8 mouse cellular contexts compared by ENCODE assay signal in the genomic region with DNA sequence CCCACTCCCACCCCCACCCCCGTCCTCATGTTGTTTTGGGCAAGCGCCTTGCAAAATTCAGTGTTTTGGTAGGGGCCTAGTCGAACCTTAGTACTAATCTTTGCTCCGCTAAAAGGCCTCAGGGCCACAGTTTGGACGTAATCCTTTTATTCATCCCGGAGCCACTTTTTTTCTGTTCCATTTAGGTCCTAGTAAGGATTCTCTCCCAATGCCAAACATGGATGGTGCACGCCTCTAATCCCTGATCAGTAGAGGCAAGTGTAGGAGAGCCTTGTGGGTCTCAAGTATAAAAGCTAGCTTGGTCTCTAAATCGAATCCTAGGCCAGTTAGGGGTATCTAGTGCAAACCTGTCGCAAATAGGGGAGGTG. TPM values are rescaled to one million over a fixed set of nuclear protein-coding genes. Genes with fewer than 3 reads are reported as not detected.
A peak's percentile ranks its signal among the peaks of the same experiment; 100 is the strongest.
DNase-seq lines count a peak whose midpoint lies in the region; ATAC-seq and TF ChIP-seq lines count a peak whose summit lies in the region.

No protein-coding gene starts in this region.

- peak overlapping the region; percentile 99 for H3K27ac ChIP-seq in lung, postnatal 0 days (ENCODE audit: low read length)
- H3K27ac ChIP-seq in hindbrain, embryonic 10.5 days, result peak overlapping the region; percentile 99

- no peaks in the 10 kb centered on the region for H3K36me3 ChIP-seq in lung, postnatal 0 days (ENCODE audit: insufficient read depth, low read length)
- peaks cover 17% of the 10 kb centered on the region for H3K36me3 ChIP-seq in hindbrain, embryonic 10.5 days
- H3K36me3 ChIP-seq in megakaryocyte, embryonic 14.5 days (replicated peaks; ENCODE audit: low read length), result peaks cover 9% of the 10 kb centered on the region

- WGBS in lung, postnatal 0 days, result 4% methylated on average over 9 of the region's 9 CpGs
- WGBS in hindbrain, embryonic 10.5 days, result 5% methylated on average over 9 of the region's 9 CpGs

- no peaks in the 10 kb centered on the region for H3K9me3 ChIP-seq in lung, postnatal 0 days (ENCODE audit: low read length)
- H3K9me3 ChIP-seq in hindbrain, embryonic 10.5 days, result no peaks in the 10 kb centered on the region
- peaks cover 6% of the 10 kb centered on the region; the same call in 1 of the 2 replicates for H3K9me3 ChIP-seq in megakaryocyte, embryonic 14.5 days

- H3K4me2 ChIP-seq in lung, postnatal 0 days (replicated peaks; ENCODE audit: low read depth, low read length), result peak overlapping the region; percentile 55

- no peak for DNase-seq in cerebellum, adult 11 months
- DNase-seq in lung, postnatal 0 days (ENCODE audit: low spot score), result no peak
- DNase-seq in lung, postnatal 25 days (ENCODE audit: low spot score), result no peak
- DNase-seq in hindbrain, embryonic 10.5 days (ENCODE audit: low spot score), result no peak
- DNase-seq in left cerebral cortex, postnatal 14 days (ENCODE audit: low spot score in 2 of 2), result no peak
- no peak for DNase-seq in thymus, postnatal 4 days

- peak overlapping the region; percentile 58 for H3K9ac ChIP-seq in lung, postnatal 0 days (replicated peaks; ENCODE audit: low read depth)

- no peak for TF ChIP-seq EP300 in lung, postnatal 0 days (IDR thresholded peaks at IDR 0.05)

- peak overlapping the region; percentile 95 for H3K4me3 ChIP-seq in lung, postnatal 0 days (ENCODE audit: low read depth, low read length)
- peak overlapping the region; percentile 97 for H3K4me3 ChIP-seq in hindbrain, embryonic 10.5 days
- peak overlapping the region; percentile 98 for H3K4me3 ChIP-seq in megakaryocyte, embryonic 14.5 days (replicated peaks)

- intact Hi-C loops in left cerebral cortex, postnatal 14 days (cut with DNase I), result loop anchor here (10.0 kb wide), 1 partner anchor 394 kb away; no protein-coding TSS in a partner anchor

- no peaks in the 10 kb centered on the region for H3K27me3 ChIP-seq in lung, postnatal 0 days (replicated peaks; ENCODE audit: insufficient read depth, low read length)
- no peaks in the 10 kb centered on the region for H3K27me3 ChIP-seq in hindbrain, embryonic 10.5 days (ENCODE audit: insufficient read depth, poor library complexity, severe bottlenecking)
- no peaks in the 10 kb centered on the region for H3K27me3 ChIP-seq in megakaryocyte, embryonic 14.5 days (replicated peaks)

- peak; percentile 1; the same call in 1 of the 2 replicates for ATAC-seq in cerebellum, adult (ENCODE audit: insufficient number of reproducible peaks, low FRiP score, low TSS enrichment)
- ATAC-seq in lung, postnatal 0 days, result no peak

- peaks cover 12% of the 10 kb centered on the region; the same call in 1 of the 2 replicates for H3K4me1 ChIP-seq in lung, postnatal 0 days (ENCODE audit: insufficient read depth, low read depth, low read length)
- H3K4me1 ChIP-seq in hindbrain, embryonic 10.5 days (replicated peaks), result peaks cover 20% of the 10 kb centered on the region
- peaks cover 24% of the 10 kb centered on the region for H3K4me1 ChIP-seq in megakaryocyte, embryonic 14.5 days

- TF ChIP-seq CTCF in lung, postnatal 0 days (IDR thresholded peaks at IDR 0.05), result no peak

RNA-seq across cellular contexts. Expression of a gene that starts 0.9 kb away (rescaled TPM):
- polyA plus RNA-seq in lung, postnatal 0 days (2015; fragmentation: Nextera tagmentation; extraction: Ambion mirVana), result 20.4 and 21.5 TPM in 2 replicates
- 82.6 and 96.5 TPM in 2 replicates for polyA plus RNA-seq in hindbrain, embryonic 10.5 days (2016; fragmentation: Nextera tagmentation; extraction: Ambion mirVana)
- 5.1 and 21.2 TPM in 2 replicates for polyA plus RNA-seq in megakaryocyte, embryonic 14.5 days (2012; ENCODE audit: insufficient read depth, low replicate concordance)
- total RNA-seq in left cerebral cortex, postnatal 14 days (2021), result 100 to 1,000 TPM; 140 to 147 TPM
